Mouse (Mus musculus) liver, adult 2 months (tissue): ENCODE data around the gene Patj.

Source experiments
- CTCF ChIP-seq: fragments of 200-500 bp; IDR thresholded peaks from 2 replicates; pipeline ENCODE4 v1.5.1; 2011; ENCODE audit warnings: low read depth, low read length, control low read depth
- POLR2A ChIP-seq: fragments of 200-500 bp; IDR thresholded peaks from 2 replicates; pipeline ENCODE4 v1.6.1; 2011; ENCODE audit warnings: low read length, control low read depth; ENCODE audit not compliant: insufficient read depth; ENCODE audit errors: extremely low read depth

DNA sequence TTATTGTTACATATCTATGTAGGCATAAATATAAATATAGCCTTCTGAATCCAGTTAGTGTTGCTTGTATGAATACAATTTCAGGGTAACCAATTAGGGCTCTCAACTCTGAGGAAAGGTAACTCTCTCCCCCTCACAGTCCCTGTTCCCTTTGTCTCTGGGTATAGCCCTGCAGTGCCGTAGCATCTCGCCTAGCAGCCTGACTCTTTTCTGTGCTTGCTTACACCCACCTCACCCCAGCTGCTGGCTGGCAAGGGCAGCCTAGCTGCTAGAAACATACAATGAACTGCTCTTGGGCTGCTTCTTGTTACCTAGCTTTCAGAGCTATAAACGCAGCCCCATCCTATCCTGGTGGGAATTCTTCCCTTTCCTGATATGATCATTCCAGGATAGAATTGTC is 147.4 kb downstream of the Patj start:
- no peak for TF ChIP-seq POLR2A
- TF ChIP-seq CTCF, result no peak
